Mouse (Mus musculus) mature B cell (primary cell): ENCODE data around the gene Kdm5b.
"Not testable (repeated sequence)": the region's sequence is repeated elsewhere in the genome, so short reads cannot be mapped to it uniquely, and the experiment has no call there.

Experiments
- in situ Hi-C: fragments of 300-500 bp; cut with MboI; formaldehyde crosslinking; loops from 2 replicates; pipeline ENCODE4 v1.14.3; 2019

The Kdm5b gene

DNA sequence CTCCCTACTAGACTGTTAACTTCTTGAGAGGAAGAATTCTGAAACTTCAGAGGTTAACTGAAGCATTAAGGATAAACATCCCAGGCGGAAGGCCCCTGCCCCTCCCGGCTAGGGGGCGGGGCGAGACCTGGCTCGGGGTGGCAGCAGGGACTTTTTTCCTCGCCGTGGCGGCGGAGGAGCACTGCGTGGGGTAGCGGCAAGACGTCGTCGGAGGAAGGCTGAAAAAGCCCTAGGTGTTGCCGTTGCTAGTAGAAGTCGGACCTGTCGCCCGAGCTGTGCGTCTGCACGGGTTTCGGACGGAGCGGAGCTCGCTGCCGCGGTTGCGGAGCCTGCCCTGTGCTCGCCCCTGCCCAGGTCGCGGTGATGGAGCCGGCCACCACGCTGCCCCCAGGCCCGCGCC is at the start of gene Kdm5b:
Gene Kdm5b, plus strand, starts transcription at position 196 of the 400 bp plus-strand sequence.
- in situ Hi-C loops = no loop called here

- in situ Hi-C loops = no loop called here
Measured at GRCm38 (mm10) chr1:134512183-134512582, 47.8 kb upstream of the Kdm5b start.

DNA sequence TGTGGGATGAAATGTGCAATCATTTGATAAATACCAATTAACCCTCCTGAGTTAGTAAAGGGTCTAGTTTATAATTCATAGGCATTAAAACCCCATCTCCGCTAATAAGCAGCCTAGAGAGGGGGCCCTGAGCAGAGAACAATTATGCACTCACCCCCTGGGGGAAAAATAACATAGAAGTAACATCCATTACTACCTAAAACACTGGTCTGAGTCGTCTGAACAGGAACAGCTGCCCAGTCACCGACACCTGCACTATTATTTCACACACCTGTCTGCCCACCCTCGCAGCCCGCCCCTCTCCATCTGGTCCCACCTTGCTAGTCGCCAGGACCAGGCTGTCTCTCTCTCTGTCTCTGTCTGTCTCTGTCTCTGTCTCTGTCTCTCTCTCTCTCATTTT is 47.4 kb upstream of the Kdm5b start:
- in situ Hi-C loops = no loop called here

DNA sequence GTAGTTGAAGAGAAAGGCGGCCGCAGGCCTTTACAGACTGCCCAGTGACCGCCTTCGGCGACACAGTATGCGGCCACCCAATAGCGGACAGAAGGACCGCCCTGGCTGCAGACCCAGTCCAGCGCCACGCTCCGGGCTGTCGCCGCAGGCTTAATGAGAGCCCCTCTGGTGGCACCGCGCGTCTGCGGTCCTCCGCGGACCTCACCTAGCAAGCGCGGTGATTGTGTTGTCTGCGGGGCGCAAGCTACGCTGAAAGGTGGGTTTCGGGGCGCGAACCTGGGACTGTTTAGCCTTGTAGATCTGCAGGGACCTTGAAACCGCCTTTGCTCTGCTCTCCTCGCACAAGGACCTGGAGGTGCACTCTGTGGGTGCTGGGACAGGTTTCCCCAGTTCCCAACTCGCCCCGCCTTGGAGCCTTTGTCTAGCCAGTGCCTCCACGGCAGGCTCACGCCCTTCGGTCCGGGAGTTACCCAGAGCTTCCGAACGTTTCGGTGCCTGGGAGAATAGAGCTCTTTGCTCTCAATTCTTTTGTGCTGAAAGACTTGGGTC is 46.6 kb upstream of the Kdm5b start:
- in situ Hi-C loops = no loop called here

GRCm38 (mm10) chr1:134513876-134514590 is 45.9 kb upstream of the Kdm5b start:
- in situ Hi-C loops = no loop called here

DNA sequence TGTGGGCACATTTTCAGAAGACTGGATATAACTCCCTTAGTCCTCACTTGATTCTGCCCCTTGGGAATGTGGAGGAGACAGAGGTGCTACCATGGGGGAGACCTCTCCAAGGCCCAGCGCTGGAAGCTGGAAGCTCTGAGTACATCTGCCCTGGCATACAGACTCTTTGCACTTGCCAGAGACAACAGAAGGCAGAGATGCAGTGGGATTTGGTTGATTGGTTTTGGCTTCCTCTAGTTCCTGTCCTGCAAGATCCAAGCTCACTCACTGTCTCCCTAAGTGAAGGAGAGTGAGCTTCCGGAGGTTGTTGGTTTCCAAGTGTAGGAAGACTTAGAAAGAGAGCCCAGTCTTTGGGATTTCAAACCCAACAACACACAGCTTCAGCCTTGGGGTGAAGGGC is 44.1 kb upstream of the Kdm5b start:
- in situ Hi-C loops = no loop called here

- in situ Hi-C loops = no loop called here
Measured at GRCm38 (mm10) chr1:134516491-134517198, 43.3 kb upstream of the Kdm5b start.

DNA sequence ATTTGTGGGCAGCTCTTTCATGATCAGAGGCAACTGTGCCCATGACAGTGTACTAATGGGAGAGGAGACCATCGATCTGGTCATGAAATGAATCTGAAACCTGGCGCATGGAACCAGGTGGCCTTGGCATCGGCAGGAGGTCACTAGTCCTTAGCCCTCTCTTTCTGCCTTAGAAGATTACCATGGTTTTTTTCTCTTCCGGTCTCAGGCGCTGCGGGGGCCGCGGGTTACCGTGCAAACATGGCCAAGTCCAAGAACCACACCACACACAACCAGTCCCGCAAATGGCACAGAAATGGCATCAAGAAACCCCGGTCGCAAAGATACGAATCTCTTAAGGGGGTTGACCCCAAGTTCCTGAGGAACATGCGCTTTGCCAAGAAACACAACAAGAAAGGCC is 42.1 kb upstream of the Kdm5b start:
- in situ Hi-C loops = not testable (repeated sequence)

GRCm38 (mm10) chr1:134518677-134519076 is 41.3 kb upstream of the Kdm5b start:
- in situ Hi-C loops = no loop called here

DNA sequence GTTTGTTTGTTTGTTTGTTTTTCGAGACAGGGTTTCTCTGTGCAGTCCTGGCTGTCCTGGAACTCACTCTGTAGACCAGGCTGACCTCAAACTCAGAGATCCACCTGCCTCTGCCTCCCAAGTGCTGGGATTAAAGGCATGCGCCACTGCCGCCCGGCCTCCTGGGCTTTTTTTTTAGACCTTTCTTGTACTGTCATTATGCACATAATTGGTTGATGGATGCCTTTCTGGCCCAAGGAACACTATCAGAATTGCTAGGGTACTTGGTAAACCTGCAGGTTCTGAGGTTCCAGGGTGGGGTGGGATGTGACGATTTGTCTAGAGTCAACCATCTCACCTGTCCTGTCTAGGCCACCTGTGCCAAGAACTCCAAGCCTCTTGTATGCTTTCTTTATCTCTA is 40.8 kb upstream of the Kdm5b start:
- in situ Hi-C loops = not testable (repeated sequence)

GRCm38 (mm10) chr1:134520001-134520721 is 39.8 kb upstream of the Kdm5b start:
- in situ Hi-C loops = no loop called here

DNA sequence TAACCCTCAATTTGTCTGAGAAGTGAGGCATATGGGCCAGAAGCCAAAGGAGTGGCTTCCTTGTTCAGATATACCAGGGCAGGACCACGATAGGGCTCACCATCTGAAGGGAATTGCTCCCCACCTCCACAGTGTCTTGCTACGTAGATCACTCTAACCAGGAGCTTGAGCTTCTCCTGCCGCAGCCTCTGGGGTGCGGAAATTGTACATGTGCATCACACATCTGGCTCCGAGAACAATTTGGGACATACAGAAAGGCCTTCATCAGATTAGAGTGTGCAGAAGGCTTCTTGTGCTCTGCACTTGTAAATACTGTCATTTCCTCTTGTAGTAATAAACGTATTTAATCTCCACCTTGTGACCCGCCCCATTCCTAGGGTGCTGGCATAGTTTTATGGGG is 38.8 kb upstream of the Kdm5b start:
- in situ Hi-C loops = no loop called here

DNA sequence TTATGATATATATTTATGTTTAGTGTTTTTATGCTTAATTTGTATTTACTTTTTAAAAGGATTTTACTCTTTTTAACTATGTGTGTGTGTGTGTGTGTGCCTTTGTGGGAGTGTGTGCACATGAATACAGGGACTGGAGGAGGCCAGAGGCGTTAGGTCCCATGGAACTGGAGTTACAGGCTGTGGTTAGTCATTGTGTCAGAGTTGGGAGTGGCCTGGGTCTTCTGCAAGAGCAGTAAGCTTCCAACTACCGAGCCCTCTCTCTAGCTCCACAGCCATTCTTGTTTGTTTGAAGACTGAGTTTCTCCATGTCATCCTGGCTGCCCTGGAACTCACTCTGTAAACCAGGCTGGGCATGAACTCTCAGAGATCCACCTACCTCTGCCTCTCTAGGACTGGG is 37.6 kb upstream of the Kdm5b start:
- in situ Hi-C loops = no loop called here

DNA sequence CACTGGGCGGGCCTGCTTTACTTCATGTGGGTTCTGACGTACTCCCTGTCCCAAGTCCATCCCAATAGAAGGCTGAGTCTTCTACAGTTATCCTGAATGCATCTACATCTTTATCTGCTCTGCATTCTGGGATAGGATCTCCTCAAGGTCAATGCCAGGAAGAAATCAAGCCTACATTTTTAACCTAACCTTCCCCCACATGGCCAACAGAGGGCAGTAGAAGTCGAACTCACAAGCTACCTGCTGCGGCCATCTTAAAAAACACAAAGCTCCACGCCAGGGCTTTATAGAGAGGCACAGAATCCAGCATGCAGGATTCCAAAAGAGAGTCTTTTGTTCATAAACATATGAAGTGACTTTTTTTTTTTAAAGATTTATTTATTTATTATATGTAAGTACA is 35.5 kb upstream of the Kdm5b start:
- in situ Hi-C loops = no loop called here

DNA sequence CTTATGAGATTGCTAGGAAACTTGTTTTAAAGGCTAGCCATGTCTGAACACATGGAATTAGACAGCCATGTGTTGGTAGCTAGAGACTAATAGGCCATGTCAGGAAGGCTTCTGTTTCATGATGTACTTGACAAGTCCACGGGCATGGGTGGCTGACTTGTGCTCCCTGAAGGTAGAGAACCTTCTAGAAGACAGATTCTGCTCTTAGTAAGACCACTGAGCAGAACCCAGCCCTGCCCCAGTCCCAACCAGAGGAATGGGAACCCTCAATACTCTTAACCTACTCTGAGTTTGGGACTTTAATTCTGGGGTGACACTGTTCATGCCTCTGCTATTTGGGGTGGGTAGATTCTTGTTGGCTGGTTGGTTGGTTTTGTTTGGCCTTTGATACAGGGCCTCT is 35.0 kb upstream of the Kdm5b start:
- in situ Hi-C loops = no loop called here

GRCm38 (mm10) chr1:134526752-134527151 is 33.2 kb upstream of the Kdm5b start:
- in situ Hi-C loops = no loop called here

DNA sequence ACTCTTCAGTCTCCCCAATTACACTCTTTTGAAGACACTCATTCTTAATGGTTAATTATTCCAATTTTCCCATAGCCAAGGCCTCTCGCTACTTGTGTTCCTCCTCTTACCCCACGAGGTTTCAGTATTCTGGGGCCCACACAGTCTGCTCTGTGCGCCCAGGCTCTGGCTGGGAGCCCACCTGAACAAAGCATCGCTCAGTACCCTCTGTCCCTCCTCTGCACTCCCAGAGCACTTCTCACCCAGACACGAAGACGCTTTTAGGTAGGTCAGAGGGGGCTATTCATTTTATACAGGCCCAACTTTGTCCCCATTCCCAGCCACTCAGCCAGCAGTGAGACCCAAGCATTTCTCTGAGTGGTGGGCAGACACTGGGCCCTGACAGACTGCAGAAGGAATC is 29.4 kb upstream of the Kdm5b start:
- in situ Hi-C loops = no loop called here

DNA sequence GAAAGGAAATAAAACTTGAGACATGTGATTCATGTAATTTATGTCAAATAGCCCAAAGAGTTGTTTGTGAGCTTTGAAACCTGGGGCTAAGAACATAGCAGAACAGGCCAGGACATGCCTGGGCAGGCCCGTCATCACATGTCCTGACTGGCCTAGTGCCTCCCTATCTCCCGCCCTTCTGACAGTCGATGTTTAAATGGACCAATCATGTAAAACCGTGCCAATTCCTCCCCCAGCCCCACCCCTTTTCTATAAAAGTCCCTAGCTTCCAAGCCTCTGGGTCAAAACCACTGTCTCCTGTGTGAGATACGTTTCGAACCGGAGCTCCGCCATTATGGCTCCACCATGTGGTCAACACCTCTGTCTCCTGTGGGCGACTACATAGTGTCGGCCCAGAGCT is 26.3 kb upstream of the Kdm5b start:
- in situ Hi-C loops = not testable (repeated sequence)

DNA sequence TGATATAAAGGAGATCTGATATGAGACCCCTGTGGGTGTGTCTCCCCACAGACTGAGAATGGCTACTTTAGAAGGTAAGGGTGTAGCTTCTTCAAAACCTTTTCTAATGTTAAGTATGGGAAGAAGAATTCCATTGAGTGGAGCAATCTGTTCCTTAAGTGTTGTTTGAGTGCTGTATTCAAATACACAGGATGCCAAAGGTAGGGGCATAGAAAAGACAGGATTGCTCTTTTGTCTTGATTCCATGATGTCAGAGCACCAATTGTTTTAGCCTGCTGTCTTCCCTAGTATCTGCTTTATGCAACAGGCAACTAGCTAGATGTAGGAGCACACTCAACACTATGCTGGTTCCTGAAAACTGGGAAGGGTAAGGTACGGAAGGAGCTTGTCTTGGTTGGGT is 24.9 kb upstream of the Kdm5b start:
- in situ Hi-C loops = no loop called here

DNA sequence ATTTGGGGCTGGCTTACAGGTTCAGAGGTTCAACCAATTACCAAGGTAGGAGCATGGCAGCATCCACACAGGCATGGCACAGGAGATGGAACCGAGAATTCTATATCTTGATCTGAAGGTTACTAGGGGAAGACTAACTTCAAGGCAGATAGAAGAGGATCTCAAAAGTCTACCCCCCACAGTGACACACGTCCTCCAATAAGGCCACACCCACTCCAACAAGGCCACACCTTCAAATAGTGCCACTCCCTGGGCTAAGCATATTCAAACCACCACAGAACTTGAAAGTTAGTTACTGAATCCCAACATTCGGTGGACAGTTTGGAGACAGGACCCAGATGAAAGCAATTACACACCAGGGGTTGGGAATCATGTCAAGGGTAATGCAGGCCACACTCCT is 24.5 kb upstream of the Kdm5b start:
- in situ Hi-C loops = no loop called here

- in situ Hi-C loops = no loop called here
Measured at GRCm38 (mm10) chr1:134540610-134541009, 19.4 kb upstream of the Kdm5b start.

DNA sequence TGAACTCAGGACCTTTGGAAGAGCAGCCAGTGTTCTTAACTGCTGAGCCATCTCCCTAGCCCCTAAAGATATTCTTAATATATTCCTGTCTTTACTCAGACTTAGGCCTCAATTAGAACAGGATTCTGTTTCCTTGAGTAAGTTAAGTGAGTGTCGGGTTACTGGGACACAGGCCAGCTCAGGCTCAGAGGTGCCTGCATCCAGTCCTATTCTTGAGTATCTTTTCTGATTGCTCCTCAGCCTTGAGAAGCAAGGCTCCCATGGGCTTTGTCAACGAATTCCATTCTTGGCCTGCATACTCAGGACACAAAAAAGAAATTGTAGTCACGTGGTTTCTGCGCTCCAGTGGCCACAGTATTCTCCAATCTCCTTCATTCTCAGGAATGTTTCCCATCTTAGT is 11.7 kb upstream of the Kdm5b start:
- in situ Hi-C loops = no loop called here

- in situ Hi-C loops = no loop called here
Measured at GRCm38 (mm10) chr1:134549632-134550132, 10.3 kb upstream of the Kdm5b start, which contains the start of gene Mgat4e. Gene Mgat4e, minus strand, starts transcription at chr1:134549682.
